Mouse (Mus musculus): ENCODE measurements around the gene Clic1.
A peak's percentile ranks its signal among the peaks of the same experiment; 100 is the strongest.
"Not testable (repeated sequence)": the region's sequence is repeated elsewhere in the genome, so short reads cannot be mapped to it uniquely, and the experiment has no call there.

Clic1 gene

DNA sequence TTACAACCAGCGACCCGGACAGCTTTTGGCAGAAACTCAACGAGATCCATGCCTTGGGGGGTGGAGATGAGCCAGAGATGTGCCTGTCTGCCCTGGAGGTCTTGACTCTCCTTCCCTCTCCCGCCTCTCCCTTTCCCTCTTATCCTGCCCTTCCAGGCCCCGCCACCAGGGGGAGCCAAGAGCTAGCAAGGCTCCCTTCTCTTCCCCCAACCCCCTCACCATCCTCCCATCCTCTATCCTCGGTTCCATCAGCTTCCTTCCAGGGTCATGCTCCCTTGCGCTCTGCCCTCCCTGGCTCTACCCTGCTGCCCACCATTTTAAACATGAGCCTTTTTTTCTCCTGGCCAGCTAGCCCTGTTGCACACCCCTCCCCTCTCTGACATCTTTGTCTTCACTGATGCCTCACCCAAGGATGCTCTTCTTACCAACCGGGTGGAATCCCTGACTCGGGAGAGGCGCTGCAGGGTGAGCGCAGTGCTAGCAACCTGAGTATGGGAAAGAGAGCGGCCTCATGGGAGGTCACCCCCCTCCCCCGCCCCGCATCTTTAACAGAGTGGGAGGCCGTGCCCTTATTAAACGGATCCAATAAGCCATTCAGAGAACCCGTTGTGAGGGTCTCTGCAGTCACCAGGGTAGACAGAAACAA lies 28.5 kb upstream of the Clic1 start:
- peak; percentile 79 for DNase-seq (ENCODE audit: low spot score)

DNA sequence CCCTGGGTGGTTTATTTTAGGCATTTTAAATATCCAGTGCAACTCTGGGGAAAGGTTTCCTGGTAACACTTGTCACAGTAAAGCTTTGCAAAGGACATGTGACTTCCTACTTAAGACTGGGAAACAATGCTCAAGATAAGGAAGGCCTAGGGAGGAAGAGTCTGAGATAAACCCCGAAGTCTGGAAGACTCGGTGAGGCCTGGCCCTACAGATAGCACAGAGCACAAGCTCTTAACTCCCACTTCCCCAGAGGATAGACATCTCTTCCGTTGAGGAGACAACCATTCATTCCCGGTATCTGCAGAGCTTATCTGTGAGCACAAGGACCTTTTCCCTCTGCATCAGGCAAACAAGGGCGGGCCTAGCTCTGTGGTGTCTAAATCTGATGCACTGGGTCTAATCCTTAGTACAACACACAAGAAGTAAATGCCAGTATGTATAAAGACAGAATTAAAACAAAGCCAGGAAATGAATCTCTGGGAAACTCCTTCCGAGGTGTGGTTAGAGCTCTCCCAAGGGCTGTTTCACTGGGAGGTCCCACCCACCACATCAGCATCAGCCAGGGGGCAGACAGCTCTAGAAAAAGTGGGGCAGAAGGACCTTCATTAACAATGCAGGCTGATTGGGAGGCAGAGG lies 27.8 kb upstream of the Clic1 start:
- DNase-seq (ENCODE audit: low spot score) = no peak

DNA sequence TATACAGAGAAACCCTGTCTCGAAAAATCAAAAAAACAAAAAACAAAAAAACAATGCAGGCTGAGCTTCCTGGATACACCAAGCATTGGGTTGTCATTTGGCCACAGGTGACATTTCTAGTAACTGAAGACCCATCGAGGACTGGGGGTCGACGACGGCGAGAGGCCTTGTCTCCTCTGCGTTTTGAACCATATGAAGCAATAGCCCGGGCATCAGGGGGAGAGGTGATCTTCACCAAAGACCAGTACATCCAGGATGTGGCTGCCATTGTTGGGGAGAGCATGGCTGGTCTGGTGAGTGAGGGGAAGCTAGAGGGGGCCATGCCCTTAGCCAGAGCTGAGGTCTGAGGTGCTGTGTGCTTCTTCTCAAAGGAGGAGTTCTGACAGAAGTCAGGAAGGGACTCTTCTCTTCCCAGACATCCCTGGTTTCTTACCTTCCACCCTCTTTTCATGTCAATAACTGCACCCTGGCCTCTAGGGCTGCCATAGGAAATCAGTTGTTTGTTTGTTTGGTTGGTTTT lies 27.2 kb upstream of the Clic1 start:
- DNase-seq (ENCODE audit: low spot score) = no peak

DNA sequence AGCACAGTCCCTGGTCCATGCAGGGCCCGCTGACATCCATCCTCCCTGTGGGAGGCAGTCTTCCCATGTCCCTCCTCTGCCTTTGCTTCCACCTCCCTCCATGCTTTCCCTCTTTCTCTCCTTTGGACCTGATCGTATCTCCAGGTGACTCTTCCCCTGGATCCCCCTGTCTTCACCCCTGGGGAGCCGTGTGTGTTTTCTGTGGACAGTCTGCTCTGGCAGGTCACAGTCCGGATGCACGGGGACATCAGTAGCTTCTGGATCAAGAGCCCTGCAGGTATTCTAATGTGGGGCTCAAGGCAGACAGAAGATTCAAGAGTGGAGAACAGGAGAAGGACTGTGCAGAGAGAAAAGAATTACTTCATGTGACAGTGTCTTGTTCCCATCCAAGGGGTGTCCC lies 26.5 kb upstream of the Clic1 start:
- no peak for DNase-seq (ENCODE audit: low spot score)

DNA sequence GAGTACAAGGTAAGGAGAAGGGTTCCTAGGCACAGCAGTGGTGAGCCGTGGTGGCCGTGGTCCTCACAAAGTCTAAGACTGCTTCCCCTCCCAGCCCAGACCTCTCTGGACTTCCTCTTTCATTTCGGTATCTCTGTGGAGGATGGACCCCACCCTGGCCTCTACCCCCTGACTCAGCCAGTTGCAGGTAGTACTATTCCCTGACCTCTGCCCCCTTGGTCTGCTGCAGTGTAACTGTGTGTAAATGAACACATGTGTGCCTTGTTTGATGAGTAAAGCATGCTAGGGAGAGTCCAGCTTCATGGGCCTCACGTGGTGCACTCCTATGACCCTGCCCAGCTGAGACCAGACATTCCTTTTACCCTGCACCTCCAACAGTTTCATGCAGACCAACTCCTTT lies 26.0 kb upstream of the Clic1 start:
- no peak for DNase-seq (ENCODE audit: low spot score)

DNA sequence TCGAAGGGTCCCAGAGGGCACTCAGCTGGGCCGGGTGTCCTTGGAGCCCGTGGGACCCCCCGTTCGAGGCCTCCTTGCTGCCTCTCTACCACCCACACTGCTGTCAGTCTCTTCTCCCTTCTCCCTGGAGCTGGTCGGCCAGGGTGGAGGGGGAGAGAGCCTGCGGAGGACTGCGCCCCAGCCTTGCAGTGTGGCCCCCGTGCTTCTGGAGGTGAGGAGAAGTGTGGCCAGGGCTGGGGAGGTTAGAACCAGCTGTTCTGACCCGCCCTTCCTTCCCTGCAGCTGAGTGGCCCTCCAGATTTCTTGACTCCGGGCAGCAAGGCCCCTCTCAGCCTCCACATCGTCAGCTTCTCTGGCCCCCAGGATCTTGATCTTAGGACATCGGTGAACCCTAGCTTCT lies 25.5 kb upstream of the Clic1 start:
- no peak for DNase-seq (ENCODE audit: low spot score)

DNA sequence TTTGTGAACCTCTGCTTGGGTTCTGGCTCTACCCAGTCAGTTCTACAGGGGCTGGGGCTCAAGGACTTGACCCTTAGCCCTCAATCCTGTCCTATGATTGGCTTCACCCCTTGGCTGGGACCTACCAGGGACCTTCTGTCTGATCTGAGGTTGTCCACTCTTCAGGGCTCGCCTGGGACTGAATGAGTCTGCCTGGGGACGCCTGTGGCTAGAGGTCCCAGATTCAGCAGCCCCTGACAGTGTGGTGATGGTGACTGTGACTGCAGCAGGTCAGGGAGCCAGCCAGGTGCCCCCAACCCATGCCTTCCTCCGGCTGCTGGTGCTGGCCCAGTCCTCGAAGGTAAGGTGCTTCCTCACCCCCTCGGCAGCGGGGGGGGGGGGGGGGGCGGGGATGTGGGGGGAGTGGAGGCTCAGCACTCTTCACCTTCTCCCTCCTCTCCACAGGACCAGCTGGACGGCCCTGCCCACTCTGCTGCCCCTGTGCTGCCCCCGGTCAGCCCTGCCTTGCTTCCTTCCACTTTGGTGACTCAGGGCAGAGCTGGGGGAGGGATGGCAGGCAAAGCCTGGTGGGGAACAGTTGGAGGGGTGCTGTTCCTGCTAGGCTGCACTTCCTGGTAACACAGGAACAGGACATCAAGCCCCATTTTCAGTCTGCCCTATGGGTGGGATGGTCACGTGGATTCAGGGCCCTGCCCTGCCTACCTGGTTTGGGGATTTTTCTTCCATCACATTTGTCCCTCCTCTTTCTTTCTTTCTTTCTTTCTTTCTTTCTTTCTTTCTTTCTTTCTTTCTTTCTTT lies 24.9 kb upstream of the Clic1 start:
- no peak for DNase-seq (ENCODE audit: low spot score)

DNA sequence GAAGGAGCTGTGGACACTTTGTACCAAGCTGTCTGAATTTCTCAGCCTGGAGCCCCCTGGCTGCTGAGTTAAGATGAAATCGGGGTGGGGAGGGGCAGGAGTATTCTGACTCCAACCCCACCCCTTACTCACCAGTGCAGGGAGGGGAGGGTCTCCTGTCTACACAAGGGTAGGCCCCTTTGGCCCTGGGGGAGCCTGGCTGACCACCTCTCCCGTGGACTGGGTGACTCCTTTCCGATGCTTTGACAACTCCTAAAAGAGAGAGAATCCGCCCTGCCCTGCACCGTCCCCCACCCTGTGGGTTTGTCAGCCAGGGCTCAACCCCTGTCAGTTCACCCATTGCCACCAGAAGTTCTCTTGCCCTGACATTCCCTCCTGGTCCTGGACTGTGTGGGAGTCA lies 23.6 kb upstream of the Clic1 start:
- no peak for DNase-seq (ENCODE audit: low spot score)

DNA sequence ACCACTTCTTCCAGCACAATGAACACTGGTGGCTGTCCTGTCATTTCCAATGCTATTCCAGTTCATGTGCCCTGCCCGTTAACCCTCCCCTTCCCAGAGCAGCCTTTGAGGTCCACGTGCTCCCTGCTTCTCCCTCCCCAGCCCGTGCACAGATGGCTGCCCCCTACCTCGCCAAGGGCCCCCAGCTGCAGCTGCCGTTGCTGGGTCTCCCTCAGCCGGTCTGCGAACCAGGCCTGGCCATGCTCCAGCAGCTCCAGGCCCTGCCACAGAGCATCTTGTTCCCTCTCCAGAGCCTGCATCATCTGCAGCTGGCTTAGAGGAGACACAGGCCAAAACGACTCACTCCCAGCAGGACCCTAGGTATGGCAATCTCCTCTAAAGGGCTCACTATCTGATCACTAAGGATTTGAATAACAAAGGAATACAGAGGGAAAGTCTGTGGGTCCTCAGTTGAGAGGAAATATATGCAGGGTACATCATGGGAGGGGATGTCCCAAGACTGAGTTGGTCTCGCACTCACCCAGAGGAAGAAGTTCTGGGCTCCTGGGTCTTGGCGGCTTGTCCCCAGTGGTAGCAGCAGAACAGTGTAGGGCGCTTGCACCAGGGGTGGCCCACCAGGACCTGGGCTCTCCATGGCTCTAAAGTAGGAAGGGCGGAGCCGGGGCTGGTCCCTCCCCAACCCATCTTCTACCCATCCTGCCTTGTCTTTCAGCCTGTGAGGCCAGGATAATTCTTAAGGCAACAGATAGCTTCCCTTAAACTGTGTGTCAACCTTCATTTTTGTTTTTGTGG lies 22.3 kb upstream of the Clic1 start, which contains the start of gene Sapcd1:
Gene Sapcd1, minus strand, starts transcription at position 740 of the 792 bp plus-strand sequence.
- no peak for DNase-seq (ENCODE audit: low spot score)

DNA sequence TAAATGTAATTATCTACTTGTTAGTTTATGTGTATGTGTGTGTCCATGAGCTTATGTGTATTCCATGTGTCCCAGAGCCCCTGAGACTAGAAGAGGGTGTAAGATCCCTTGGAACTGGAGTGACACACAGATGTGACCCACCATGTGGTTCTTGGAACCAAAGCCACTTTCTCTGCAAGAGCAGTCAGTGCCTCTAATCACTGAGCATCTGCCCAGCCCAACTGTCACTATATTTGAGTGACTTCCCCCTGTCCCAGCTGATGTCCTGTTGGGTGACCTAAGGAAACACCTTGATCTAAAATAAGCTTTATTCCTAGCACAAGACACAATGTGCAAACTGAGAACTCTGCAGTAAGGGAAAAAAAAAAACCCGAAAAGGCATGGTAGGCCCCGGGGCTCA lies 21.5 kb upstream of the Clic1 start:
- no peak for DNase-seq (ENCODE audit: low spot score)

DNA sequence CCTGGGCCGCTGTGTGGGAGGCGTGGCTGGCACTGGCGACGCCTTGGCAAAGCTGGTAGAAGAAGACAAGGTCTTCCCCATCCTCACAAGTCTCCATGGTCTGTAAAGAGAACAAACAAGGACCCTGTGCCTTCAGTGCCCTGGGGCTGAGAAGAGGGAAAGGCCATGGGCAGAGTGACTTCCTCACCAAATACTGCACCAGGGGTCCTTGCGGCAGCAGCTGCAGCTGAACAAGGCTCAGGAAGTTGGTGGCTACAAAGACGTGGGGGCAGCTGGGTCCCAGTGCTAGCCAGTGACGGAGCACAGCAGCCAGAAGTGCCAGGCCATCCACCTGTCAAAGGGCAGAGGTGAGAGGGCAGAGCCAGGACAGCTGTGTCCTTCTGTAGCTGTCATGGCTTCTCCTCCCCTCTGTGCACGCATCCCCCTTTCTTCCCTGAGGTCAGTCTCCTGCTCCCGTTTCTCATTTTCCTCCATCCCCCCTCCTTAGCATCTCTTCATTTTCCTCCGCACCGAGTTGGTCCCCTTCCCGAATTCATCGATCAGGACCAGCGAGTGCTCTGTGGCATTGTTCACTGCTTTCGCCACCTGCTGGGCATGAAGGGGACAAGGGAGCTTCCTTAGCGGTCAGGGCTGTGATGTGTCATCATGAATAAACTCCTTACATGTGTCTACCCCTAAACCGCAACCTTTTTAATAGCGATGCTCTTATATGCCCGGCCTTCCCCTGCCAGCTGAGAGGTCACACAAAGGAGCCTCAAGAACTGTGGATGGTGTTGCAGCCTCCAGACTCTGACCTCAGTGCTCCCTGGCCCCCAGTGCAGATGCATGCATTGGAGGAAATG lies 19.9 kb upstream of the Clic1 start:
- no peak for DNase-seq (ENCODE audit: low spot score)

DNA sequence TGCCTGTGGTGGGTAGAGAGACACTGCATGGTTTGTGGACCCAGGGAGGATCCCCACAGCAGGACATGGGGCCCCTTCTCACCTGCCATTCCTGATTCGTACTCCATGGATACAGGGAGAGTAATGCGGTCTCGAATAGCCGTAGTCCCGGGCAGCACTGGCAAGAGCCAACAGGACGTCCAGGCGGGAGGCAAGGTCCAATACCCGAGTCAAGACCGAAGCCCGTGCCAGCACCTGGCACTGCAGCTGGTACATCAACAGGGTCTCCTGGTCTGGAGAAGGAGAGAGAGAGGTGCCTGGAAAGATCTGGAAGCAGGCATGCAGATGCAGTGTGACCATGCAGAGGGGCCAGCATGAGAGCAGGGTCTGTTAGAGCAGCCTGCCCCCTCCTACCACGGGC lies 18.5 kb upstream of the Clic1 start:
- no peak for DNase-seq (ENCODE audit: low spot score)

DNA sequence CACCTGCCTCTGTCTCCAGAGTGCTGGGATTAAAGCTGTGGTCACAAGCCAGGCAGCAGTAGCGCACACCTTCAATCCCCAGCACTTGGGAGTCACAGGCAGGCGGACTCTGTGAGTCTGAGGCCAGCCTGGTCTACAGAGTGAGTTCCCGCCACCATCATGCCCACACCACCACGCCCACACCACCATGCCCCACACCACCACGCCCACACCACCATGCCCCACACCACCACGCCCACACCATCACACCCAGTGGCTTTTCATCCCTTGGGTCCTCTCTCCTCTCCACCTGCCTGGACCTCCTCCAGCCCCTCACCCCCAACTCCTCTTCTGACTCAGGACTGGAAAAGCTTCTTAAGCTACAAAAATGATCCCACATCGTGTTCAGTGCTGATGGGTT lies 17.9 kb upstream of the Clic1 start:
- DNase-seq (ENCODE audit: low spot score) = no peak

DNA sequence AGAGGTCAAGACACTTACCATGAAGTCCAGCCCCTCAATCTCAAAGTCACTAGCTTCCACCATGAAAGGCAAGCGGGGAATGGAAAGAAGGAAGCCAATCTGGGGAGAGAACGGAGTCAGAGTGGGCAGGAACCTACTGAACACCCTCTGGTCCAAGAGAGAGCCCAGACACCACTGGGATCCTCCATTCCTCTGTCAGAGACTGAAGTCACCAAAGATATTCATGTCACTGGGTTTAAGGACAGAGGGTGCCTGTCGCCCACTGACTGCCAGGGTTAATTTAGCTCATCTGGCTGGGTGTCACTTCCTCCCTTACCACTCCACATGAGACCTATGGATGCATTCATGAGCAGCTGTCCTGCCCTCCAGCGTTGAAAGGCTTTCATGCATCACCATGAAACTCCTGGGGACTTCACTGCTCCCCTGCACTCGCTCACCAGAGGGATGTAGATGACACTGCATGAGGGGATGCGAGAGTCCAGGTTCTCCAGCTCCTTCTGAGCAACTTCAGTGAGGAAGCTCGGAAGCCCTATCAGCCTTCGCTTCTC lies 17.4 kb upstream of the Clic1 start:
- DNase-seq (ENCODE audit: low spot score) = no peak

DNA sequence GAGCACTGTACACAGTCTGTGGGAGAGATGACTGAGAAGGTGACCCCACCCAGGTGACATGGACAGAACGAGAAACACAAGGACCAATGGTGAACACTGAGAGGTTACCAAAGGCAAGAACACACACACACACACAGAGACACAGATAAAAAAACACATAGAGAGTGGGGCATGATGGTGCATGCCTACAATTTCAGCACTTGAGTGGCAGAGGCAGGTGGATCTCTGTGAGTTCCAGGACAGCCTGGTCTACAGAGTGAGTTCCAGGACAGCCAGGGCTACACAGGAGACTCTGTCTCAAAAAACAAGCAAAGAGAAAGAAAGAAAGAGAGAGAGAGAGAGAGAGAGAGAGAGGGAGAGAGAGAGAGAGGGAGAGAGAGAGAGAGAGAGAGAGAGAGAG lies 16.1 kb upstream of the Clic1 start:
- DNase-seq (ENCODE audit: low spot score) = not testable (repeated sequence)

DNA sequence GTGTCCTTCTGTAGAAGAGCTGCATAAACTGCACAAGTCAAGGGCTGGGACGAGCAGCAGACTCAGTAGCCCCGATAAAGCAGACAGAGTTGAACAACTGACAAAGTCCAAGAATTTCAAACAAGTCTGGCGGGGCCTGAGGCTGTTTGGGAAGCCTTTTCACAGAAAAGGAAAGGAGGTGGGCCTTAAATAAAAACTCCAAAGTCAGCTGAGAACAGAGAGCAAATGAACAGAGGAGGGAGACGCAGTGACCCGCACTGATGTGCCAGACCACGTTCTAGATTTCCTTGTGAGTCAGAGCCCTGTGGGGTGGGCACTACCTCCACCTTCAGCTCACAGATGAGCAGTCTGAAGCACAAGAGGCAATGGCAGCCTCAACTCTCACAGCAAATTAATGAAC lies 14.9 kb upstream of the Clic1 start:
- no peak for DNase-seq (ENCODE audit: low spot score)

DNA sequence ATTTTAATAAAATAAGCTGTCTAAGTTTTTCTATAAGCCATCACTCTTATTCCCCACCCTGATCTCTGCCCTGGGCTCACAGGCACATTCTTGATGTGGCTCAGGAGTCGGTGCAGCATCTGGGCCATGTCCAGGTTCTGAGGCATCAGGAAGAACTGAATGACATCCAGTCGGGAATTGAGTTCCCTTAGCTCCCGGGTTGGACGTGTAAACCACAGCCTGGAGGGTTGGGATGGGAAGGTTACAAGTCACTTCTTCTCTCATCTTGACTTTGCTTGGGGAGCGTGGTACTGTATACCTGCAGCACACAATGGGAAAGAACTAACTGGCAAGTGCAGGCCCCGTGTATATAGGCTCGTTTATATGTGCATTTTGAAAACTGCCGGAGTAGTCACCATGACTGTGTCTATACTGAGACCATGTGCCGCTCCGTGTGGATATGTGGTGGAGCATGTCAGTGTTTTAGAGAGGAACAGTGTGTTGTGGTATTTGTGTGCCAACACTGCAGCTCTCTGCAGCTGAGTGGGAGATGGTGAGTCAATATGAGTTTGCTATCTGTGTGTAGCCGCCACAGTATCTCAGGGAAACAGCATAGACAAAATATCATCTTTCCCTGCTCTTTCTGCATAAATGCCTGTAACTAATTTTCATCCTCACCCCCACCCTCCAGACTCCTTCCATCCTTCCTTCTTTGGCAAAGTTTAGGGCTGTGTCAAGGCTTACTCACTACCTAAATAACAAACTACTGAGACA lies 10.5 kb upstream of the Clic1 start:
- DNase-seq (ENCODE audit: low spot score) = no peak

DNA sequence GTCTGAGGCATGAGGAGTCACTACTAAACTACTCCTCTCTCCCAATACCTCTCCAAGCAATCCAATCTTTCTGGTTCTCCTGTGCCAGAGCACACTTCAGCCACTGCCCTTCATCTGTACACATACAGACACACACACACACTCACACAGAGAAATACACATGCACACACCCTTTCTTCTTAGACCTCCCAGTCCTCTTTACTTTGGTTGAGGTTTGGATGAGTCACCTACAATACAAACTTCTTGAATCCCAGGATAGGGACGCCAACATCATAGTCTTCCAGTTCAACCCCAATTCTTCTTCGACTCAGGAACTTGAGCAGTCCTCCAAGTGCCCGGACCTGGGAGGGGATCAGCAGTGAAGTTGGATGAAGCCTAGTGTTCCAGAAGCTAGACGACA lies 6.0 kb upstream of the Clic1 start:
- no peak for DNase-seq (ENCODE audit: low spot score)

DNA sequence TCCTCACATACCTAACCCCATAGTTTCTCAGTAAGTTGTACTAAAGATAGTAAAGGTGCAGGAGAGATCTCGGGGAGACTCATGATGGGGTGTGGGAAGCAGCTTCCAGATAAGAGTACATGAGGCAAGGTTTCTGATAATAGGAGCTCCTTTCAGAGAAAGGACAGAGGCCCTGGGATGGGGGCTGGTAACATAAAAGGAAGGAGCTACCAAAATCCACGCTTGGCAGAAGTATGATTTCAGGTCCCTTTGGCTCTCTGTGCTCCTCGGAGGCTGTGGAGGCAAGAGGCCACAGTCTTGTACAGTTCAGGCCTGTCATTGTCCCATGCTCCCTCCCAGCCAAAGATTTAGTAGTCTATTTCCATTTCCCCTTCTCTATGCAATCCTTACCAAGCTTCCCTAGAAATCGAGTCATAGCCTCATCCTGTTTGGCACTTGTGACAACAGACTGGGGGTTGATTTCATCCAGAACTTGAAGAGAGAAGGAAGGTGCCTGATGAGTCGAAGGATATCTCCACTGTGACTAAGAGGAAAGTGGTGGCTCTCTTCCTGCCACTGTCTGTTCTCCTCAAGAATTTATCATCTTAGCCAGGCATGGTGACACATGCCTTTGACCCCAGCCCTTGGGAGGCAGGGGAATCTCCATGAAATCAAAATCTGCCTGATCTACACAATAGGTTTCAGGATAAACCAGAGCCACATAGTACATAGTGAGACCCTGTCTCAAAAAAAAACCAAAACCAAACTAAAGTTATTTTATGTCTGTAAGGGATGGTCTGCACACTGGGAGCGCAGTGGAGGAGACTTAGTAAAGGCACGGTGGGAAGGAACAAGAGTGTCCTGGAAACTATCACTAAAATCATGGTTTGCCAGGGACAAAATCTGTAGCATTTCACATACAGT lies 4.6 kb upstream of the Clic1 start:
- no peak for DNase-seq (ENCODE audit: low spot score)

Data from spleen, adult 12 weeks (tissue).